Mouse (Mus musculus) spleen, adult 10 weeks (tissue): ENCODE data around the gene Cenps. TPM values are rescaled to one million over a fixed set of nuclear protein-coding genes. Genes with fewer than 3 reads are reported as not detected.

Source experiments
- polyA plus RNA-seq: library from polyadenylated mRNA; stranded (reverse); fragments of 350-450 nt; fragmentation: Illumina TruSeq; extraction: RNeasy Lipid Tissue Mini Kit (QIAGEN cat#74804); gene quantifications from one replicate; pipeline ENCODE4 v1.2.3, GENCODE M21; 2015; ENCODE audit warnings: low replicate concordance; ENCODE audit not compliant: insufficient read depth

The Cenps gene
- 8.0 TPM for polyA plus RNA-seq

DNA sequence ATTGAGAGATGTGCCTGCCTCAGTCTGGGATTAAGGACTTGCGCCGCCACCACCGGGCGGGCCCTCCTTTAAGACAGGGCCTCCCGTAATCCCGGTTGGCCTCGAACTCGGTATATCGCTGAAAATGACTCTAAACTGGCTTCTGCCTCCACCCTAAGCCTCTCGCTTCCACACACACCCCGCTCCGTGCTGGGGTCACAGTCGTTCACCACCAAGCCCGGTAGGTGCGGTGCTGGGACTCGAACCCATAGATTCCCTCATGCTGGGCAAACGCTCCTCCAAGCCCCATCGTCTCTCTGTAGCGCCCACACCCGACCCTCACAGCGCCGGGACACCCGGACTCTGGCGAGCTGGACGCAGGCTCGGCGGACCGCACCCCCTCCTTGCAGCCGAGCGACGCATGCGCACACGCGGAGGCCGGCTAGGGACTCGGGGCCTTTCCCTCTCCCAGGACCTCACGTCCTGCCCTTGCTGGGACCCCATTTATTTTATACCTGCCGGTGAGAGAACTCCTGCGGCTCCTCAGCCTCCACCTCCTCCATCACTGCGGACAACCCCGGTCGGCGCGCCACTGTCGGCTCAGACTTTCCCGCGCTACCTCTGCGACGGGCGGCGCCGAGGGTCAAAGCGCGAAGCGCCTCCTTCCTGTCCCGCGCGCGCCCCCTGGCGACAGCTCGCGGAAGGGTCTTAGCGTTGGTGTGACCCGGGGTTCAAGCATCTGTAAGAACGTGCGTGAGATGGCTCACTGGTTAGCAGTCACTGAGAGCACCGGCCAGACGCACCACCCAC, at the start of gene Cenps:
TSS of gene Cenps (minus strand) at position 648 of the 789 bp plus-strand sequence.

DNA sequence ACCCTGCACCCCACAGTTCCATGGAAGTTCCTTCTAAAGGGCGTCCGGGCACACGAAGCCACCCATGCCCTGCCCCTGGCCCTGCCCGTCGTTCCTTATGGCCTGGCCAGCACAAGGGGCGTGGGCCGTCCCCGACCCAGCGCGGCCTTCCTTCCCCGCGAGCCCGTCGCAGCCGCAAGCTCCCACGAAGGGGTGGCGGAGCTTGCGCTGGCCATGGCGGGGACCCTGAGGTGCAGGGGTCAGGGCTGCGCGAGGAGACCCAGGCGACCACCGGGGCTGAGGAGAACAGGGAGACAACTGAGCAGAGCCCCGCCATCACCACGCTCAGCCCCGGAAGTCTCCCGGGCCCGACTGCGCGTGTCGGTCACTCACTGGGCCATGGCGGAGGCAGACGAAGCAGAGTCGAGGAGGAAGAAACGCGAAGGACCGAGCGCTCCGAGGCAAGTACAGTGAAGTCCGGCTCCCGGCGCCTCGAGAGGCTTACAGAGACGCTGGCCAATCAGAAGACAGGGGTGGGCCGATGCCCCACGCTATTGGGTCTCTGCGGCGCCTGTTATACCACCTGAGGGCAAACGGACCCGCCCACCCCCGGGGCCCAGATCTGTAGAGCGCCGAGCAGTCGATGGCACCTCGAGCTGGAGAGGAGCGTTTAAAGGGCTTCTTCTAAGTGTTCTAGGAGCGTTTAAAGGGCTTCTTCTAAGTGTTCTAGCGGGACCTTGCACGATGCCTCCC, 29.0 kb upstream of the Cenps start, which contains the start of gene Pgd:
TSS of gene Pgd (minus strand) at position 557 of the 732 bp plus-strand sequence.

DNA sequence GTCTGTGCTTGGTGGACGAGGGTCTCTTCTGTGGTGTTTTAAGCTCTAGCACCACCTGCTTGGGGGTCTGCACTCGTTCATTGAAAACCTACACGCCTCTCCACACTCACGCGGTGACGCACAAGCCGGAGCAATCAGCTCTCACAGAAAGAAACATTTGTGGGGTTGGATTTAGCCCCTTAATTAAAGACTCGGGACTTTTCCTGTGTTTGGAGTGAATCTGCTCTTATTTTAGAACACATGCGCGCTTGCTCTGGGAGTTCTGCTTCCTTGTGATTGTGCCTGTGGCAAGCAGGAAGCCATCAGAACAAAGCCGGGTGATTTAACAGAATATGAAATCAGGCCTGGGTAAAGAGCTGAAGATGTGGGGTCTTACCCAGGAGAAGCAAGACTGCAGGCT, 10.8 kb downstream of the Cenps start, which contains the start of gene Cort:
TSS of gene Cort (minus strand) at position 101 of the 400 bp plus-strand sequence.

DNA sequence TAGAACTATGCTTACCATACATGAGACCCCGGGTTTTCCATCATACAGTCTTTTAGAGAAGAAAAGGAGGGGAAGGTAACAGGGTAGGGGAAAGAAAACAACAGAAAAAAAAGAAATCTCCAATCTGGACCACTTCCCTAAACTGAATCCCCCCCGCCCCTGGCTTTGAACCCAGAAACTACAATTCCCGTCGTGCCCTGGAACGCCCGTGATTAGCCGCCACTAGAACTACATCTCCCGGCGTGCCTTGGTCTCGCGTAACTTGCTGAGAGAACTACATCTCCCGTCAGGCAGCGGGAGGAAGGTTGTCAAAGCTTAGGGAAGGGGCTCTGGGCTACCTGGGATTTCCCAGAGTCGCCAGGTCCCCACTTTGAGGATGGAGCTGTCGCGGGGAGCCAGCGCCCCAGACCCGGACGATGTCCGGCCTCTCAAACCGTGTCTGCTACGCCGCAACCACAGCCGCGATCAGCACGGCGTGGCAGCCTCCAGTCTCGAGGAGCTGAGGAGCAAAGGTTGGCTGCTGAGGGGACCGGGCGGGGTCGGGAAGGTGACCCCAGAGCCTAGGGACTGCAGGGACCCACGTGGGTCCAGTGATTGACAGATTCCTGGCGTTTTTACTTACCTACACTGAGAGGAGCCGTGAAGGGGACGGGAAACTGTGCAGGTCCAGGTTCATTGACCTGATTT, 33.4 kb downstream of the Cenps start, which contains the start of gene Dffa:
TSS of gene Dffa (plus strand) at position 272 of the 687 bp plus-strand sequence.

DNA sequence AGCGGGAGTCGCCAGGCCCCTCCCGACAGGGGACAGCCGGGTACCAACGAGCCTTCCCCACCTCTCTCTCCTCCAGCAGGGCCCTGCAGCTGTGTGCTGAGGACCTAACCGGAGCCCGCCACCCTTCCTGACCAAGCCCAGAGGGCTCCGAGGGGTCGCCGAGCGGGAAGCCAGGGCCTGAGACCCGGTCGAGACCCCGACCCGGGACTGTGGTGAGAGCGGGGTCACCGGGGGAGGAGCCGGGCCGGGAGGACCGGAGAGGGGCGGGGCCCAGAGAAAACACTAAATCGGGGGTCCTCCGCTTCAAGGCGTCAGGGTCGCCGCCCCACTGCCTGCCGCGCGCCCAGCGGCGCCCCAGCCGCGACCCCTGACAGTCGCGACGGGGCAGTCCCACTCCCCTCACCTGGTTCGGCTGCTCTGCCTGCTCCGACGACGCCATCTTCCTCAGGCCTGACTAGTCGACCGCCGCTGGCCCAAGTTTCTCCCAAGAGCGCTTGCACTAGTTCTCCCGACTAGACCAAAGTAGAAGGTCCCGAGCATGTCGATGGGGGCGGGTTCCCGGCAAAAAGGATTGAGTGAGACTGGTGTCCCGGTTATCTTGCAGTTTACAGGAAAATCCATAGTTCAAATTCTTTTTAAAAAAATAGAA, 37.9 kb downstream of the Cenps start, which contains the start of gene Pex14:
TSS of gene Pex14 (minus strand) at position 508 of the 649 bp plus-strand sequence.

Other genes with a start within 250 kb of the Cenps start
- 4.6 TPM for gene Pex14, start 37.8 kb downstream of the Cenps start, polyA plus RNA-seq
- gene Dffa, start 33.5 kb downstream of the Cenps start, polyA plus RNA-seq, result 25.7 TPM
- gene Cort, start 10.9 kb downstream of the Cenps start, polyA plus RNA-seq, result not detected
- gene Pgd, start 29.1 kb upstream of the Cenps start, polyA plus RNA-seq, result 49.0 TPM
- gene Kif1b, start 170.1 kb upstream of the Cenps start, polyA plus RNA-seq, result 27.7 TPM